Mouse (Mus musculus): ENCODE measurements around the gene Adh4. TPM values are rescaled to one million over a fixed set of nuclear protein-coding genes. Genes with fewer than 3 reads are reported as not detected.

Gene Adh4
- polyA plus RNA-seq, 1 experiment = not detected

DNA sequence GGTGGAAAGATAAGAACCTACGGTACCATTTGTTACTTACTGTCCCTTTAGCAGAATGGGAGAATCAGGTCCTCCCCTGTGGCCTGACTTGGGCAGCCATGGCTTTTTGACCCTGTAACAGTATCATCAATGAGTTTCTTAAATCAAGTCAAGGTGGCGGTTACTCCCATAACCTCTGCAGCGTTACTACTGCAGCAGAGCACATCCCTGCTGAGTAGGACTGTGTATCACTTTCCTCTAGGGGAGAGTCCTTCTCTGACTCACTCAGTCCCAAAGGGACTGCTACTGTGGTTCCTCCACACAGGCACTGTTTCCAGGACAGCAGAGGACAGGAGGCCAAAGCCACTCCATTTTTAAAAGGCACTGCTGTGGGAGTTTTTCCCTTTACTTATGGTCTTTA lies 55.8 kb downstream of the Adh4 start:
- no peak overlapping the region for H3K4me3 ChIP-seq
- peaks cover 29% of the 10 kb centered on the region for H3K36me3 ChIP-seq (ENCODE audit: control insufficient read depth, insufficient read depth)
- H3K4me2 ChIP-seq (ENCODE audit: low read depth) = no peak overlapping the region
- H3ac ChIP-seq (ENCODE audit: control insufficient read depth, insufficient read length) = no peak overlapping the region
- H3K27me3 ChIP-seq (ENCODE audit: control insufficient read depth, insufficient read depth, insufficient read length) = no peaks in the 10 kb centered on the region
- no peak for TF ChIP-seq USF1 (IDR thresholded peaks at IDR 0.05; ENCODE audit: low read depth)
- no peak for TF ChIP-seq SRF (IDR thresholded peaks at IDR 0.05; ENCODE audit: control insufficient read depth, insufficient read length, low read depth)
- no peak for TF ChIP-seq MYOD1 (IDR thresholded peaks at IDR 0.05; ENCODE audit: control insufficient read depth in 1 of 3, insufficient read length in 2 of 3, low read depth in 2 of 3)
- TF ChIP-seq TCF3 (IDR thresholded peaks at IDR 0.05; ENCODE audit: insufficient read length, low read depth) = no peak
- TF ChIP-seq E2F4 (IDR thresholded peaks at IDR 0.05; ENCODE audit: insufficient read depth) = no peak
- TF ChIP-seq MYOG (IDR thresholded peaks at IDR 0.05; ENCODE audit: control insufficient read depth in 1 of 3, insufficient read depth in 1 of 3, insufficient read length in 2 of 3, low read depth in 2 of 3) = no peak
- no peak for TF ChIP-seq REST (IDR thresholded peaks at IDR 0.05; ENCODE audit: insufficient read depth, insufficient read length)
- TF ChIP-seq TCF12 (IDR thresholded peaks at IDR 0.05; ENCODE audit: insufficient read depth, poor library complexity, severe bottlenecking) = no peak
- peaks cover 7% of the 10 kb centered on the region for H3K79me2 ChIP-seq (ENCODE audit: control insufficient read depth, insufficient read depth)

DNA sequence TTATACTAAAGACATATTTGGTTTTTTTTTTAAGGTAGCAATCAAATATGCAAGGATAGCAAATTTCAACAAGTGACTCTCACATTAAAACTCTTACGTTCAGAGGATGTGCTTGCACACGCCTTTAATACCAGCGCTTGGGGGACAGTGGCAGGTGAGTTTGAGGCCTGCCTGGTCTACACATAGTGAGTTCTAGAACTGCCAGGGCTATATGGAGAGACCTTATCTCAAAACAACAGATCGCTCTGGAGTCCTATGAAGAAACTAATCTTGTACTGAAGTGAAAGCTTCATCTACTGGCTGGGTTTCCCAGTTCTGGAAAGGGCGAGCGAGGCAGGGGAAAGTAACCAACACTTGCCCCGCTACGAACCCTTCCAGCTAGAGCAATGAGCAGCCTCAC lies 64.2 kb downstream of the Adh4 start:
- no peak overlapping the region for H3K4me3 ChIP-seq
- H3K79me2 ChIP-seq (ENCODE audit: control insufficient read depth, insufficient read depth) = peaks cover 39% of the 10 kb centered on the region
- peaks cover 18% of the 10 kb centered on the region for H3K36me3 ChIP-seq (ENCODE audit: control insufficient read depth, insufficient read depth)
- no peak overlapping the region for H3ac ChIP-seq (ENCODE audit: control insufficient read depth, insufficient read length)
- no peaks in the 10 kb centered on the region for H3K27me3 ChIP-seq (ENCODE audit: control insufficient read depth, insufficient read depth, insufficient read length)
- TF ChIP-seq CEBPB (IDR thresholded peaks at IDR 0.05; ENCODE audit: insufficient read depth, poor library complexity, severe bottlenecking) = no peak
- no peak for TF ChIP-seq TCF12 (IDR thresholded peaks at IDR 0.05; ENCODE audit: insufficient read depth, poor library complexity, severe bottlenecking)
- TF ChIP-seq REST (IDR thresholded peaks at IDR 0.05; ENCODE audit: insufficient read depth, insufficient read length) = no peak
- TF ChIP-seq E2F4 (IDR thresholded peaks at IDR 0.05; ENCODE audit: insufficient read depth) = no peak
- TF ChIP-seq MYOD1 (IDR thresholded peaks at IDR 0.05; ENCODE audit: control insufficient read depth in 1 of 3, insufficient read length in 2 of 3, low read depth in 2 of 3) = no peak
- TF ChIP-seq POLR2AphosphoS2 (IDR thresholded peaks at IDR 0.05; ENCODE audit: insufficient read length, low read depth) = no peak
- no peak for TF ChIP-seq MYOG (IDR thresholded peaks at IDR 0.05; ENCODE audit: control insufficient read depth in 1 of 3, insufficient read depth in 1 of 3, insufficient read length in 2 of 3, low read depth in 2 of 3)
- no peak for TF ChIP-seq POLR2A (IDR thresholded peaks at IDR 0.05; ENCODE audit: insufficient read length, low read depth)
- TF ChIP-seq USF1 (IDR thresholded peaks at IDR 0.05; ENCODE audit: low read depth) = no peak
- no peak for TF ChIP-seq SRF (IDR thresholded peaks at IDR 0.05; ENCODE audit: control insufficient read depth, insufficient read length, low read depth)
- TF ChIP-seq TCF3 (IDR thresholded peaks at IDR 0.05; ENCODE audit: insufficient read length, low read depth) = no peak
- TF ChIP-seq MAX (IDR thresholded peaks at IDR 0.05; ENCODE audit: low read depth) = no peak
- no peak overlapping the region for H3K4me2 ChIP-seq (ENCODE audit: low read depth)

Other genes with a start within 250 kb of the Adh4 start
- gene 4930579F01Rik, start 221.6 kb upstream of the Adh4 start, polyA plus RNA-seq (2012; fragmentation: generic; extraction: Trizol) = not detected
- 8.1 TPM for gene Adh7, start 197.7 kb upstream of the Adh4 start, polyA plus RNA-seq (2012; fragmentation: generic; extraction: Trizol)
- gene Adh1, start 154.5 kb upstream of the Adh4 start, polyA plus RNA-seq (2012; fragmentation: generic; extraction: Trizol) = not detected
- gene Adh6a, start 102.2 kb upstream of the Adh4 start, polyA plus RNA-seq (2012; fragmentation: generic; extraction: Trizol) = not detected
- gene Adh6b, start 73.7 kb upstream of the Adh4 start, polyA plus RNA-seq (2012; fragmentation: generic; extraction: Trizol) = not detected
- gene Adh5, start 27.6 kb downstream of the Adh4 start, polyA plus RNA-seq (2012; fragmentation: generic; extraction: Trizol) = 79.7 TPM
- 29.0 TPM for gene Metap1, start 74.0 kb downstream of the Adh4 start, polyA plus RNA-seq (2012; fragmentation: generic; extraction: Trizol)
- gene Eif4e, start 110.7 kb downstream of the Adh4 start, polyA plus RNA-seq (2012; fragmentation: generic; extraction: Trizol) = 136 TPM